Mouse (Mus musculus) embryonic fibroblast, embryonic 13.5 days (primary cell): ENCODE results near the gene Samd4b.

Source experiments
- CTCF ChIP-seq: IDR thresholded peaks from 2 replicates; pipeline ENCODE4 v1.5.1; 2011; ENCODE audit warnings: mild to moderate bottlenecking, control low read depth, low read length, moderate library complexity, borderline replicate concordance; ENCODE audit not compliant: insufficient read depth
- POLR2A ChIP-seq: IDR thresholded peaks from 2 replicates; pipeline ENCODE4 v1.6.1; 2011; ENCODE audit warnings: low read depth, mild to moderate bottlenecking, control low read depth, low read length, moderate library complexity

DNA sequence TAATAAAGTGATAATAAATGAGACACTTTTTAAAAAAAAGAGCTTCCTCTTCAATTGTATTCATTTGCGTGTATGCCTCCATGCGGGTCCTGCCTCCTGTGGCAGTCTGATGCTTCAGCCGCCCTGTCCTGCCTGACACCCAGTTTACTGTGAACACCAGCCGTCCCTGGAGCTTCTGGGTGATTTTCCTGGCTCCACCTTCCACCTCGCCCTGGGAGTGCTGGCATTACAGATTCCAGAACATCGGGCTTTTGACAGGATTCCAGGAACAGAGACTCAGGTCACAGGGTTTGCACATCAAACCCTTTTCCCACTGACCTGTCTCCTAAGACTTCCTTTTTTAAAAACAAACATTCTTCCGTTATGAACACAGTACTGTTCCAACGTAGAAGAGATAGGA, 39.6 kb upstream of the Samd4b start:
- no peak for TF ChIP-seq CTCF
- TF ChIP-seq POLR2A = no peak
